In the genomic region with DNA sequence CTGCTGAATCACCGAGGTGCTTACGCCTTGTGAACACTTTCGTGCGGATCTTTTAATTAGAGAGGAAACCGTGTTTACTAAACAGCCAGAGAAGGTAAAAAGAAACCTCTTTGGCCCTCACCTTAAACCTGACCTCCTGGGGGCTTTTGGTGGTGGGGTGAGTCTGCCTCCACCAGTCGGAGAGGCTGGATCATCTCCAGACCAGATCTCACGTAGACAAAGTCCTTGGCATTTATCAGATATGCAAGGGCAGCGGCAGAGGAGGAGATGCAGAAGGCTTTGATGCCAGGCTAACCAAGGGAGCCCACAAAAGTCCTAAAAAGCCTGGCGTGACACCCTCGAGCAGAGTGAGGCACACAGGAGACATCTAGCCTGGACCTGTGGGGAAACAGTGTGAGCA, we compare ENCODE assay signal across 18 mouse cellular contexts.
DNase-seq lines count a peak whose midpoint lies in the region.
"Had no signal": no experiment of that assay in that cellular context is flagged by ENCODE, and none has a peak within 500 bp of the region (broad histone marks: within the 10 kb centered on the region; RNA-seq: fewer than 3 reads in every experiment).

No protein-coding gene starts in this region.

- peaks cover 33% of the 10 kb centered on the region for H3K4me1 ChIP-seq in limb, embryonic 10.5 days

- H3K27me3 ChIP-seq in limb, embryonic 10.5 days (ENCODE audit: low read depth, poor library complexity, severe bottlenecking) = 0 out of 2 replicates have a peak, but pooled peaks cover 5% of the 10 kb centered on the region
- H3K27me3 ChIP-seq: intestine, embryonic 15.5 days had no signal

- 0 out of 2 replicates have a peak overlapping the region, but pooled peaks have one; percentile 25 for H3K27ac ChIP-seq in limb, embryonic 10.5 days
- H3K27ac ChIP-seq: gastrocnemius, adult 2 months; hindbrain, embryonic 10.5 days; hindbrain, embryonic 14.5 days; intestine, embryonic 15.5 days had no signal

- H3K4me3 ChIP-seq in limb, embryonic 10.5 days = no peak overlapping the region
- H3K4me3 ChIP-seq: gastrocnemius, adult 2 months; hindbrain, embryonic 10.5 days; intestine, embryonic 15.5 days had no signal

- DNase-seq in adrenal gland, adult (ENCODE audit: inconsistent age in 2 of 2, low spot score in 1 of 2) = peak; percentile 92 to 95
- no peak for DNase-seq in adrenal gland, postnatal 4 days (ENCODE audit: low spot score in 2 of 2)
- DNase-seq in adrenal gland, adult 18-20 months (ENCODE audit: low spot score in 2 of 2) = peak; percentile 40 to 54
- DNase-seq in adrenal gland, postnatal 14 days = peak; percentile 80
- no peak for DNase-seq in limb, embryonic 10.5 days (ENCODE audit: low spot score)
- DNase-seq in yolk sac, embryonic 10.5 days (ENCODE audit: low spot score) = no peak
- no peak for DNase-seq in cerebellum, adult 9-10 months
- DNase-seq: B cell, adult 2 months; cerebellum, adult 11 months; cerebellum, adult 8-10 months; cerebellum, postnatal 36 days; gastrocnemius, adult 2 months; gastrocnemius, postnatal 25 days; kidney, adult 18-20 months had no signal

- H3K9me3 ChIP-seq in limb, embryonic 10.5 days (replicated peaks) = no peaks in the 10 kb centered on the region
- H3K9me3 ChIP-seq: G1E; hindbrain, embryonic 10.5 days; intestine, embryonic 15.5 days had no signal

- H3K36me3 ChIP-seq in limb, embryonic 10.5 days = no peaks in the 10 kb centered on the region
- H3K36me3 ChIP-seq: G1E; hindbrain, embryonic 10.5 days; intestine, embryonic 15.5 days had no signal

- 58% methylated on average over 10 of the region's 10 CpGs for WGBS in limb, embryonic 10.5 days

Comparison
In these comparisons a context has a peak if more than half of its experiments do, and no peak if none do; other contexts are left out.
1. DNase-seq: peak in adrenal gland, adult (2 of 2), adrenal gland, adult 18-20 months (2 of 2) and adrenal gland, postnatal 14 days (single experiment); none in adrenal gland, postnatal 4 days (0 of 2), limb, embryonic 10.5 days (single experiment), yolk sac, embryonic 10.5 days (single experiment) and cerebellum, adult 9-10 months (single experiment).